Mouse (Mus musculus): ENCODE results near the gene Plcd3.
A peak's percentile ranks its signal among the peaks of the same experiment; 100 is the strongest.

Plcd3 gene

GRCm38 (mm10) chr11:103116959-103117590, 15.6 kb upstream of the Plcd3 start:
- DNase-seq, result peak; percentile 80 to 87

GRCm38 (mm10) chr11:103116008-103116818, 14.8 kb upstream of the Plcd3 start, which contains the start of gene Hexim1:
Hexim1 (plus strand) TSS chr11:103116231.
- DNase-seq, result peak; percentile 99 to 100

GRCm38 (mm10) chr11:103115163-103116007, 13.9 kb upstream of the Plcd3 start:
- DNase-seq, result peak; percentile 87 to 91

GRCm38 (mm10) chr11:103114270-103114943, 12.9 kb upstream of the Plcd3 start:
- DNase-seq, result no peak

GRCm38 (mm10) chr11:103113771-103114170, 12.3 kb upstream of the Plcd3 start:
- no peak for DNase-seq

- DNase-seq, result peak in 1 of 2 experiments; percentile 43
Observed at GRCm38 (mm10) chr11:103113005-103113404, 11.5 kb upstream of the Plcd3 start.

- no peak for DNase-seq
Observed at GRCm38 (mm10) chr11:103112552-103112912, 11.1 kb upstream of the Plcd3 start.

- peak; percentile 92 to 94 for DNase-seq
Observed at GRCm38 (mm10) chr11:103111881-103112551, 10.6 kb upstream of the Plcd3 start.

GRCm38 (mm10) chr11:103111301-103111700, 9.8 kb upstream of the Plcd3 start:
- DNase-seq, result peak in 1 of 2 experiments; percentile 59

- DNase-seq, result peak in 1 of 2 experiments; percentile 33
Observed at GRCm38 (mm10) chr11:103106386-103106785, 4.9 kb upstream of the Plcd3 start.

- peak in 1 of 2 experiments; percentile 37 for DNase-seq
Observed at GRCm38 (mm10) chr11:103105810-103106209, 4.4 kb upstream of the Plcd3 start.

GRCm38 (mm10) chr11:103105180-103105725, 3.8 kb upstream of the Plcd3 start:
- peak; percentile 83 to 90 for DNase-seq

GRCm38 (mm10) chr11:103104469-103104868, 3.0 kb upstream of the Plcd3 start:
- DNase-seq, result peak in 1 of 2 experiments; percentile 31

GRCm38 (mm10) chr11:103103621-103104020, 2.2 kb upstream of the Plcd3 start:
- DNase-seq, result peak; percentile 43 to 63

- peak; percentile 97 for DNase-seq
Observed at GRCm38 (mm10) chr11:103102725-103103349, 1.4 kb upstream of the Plcd3 start.

- peak; percentile 81 to 89 for DNase-seq
Observed at GRCm38 (mm10) chr11:103101866-103102501, 526 bp upstream of the Plcd3 start.

GRCm38 (mm10) chr11:103100361-103100760, 1.1 kb downstream of the Plcd3 start:
- peak in 1 of 2 experiments; percentile 45 for DNase-seq

- DNase-seq, result no peak
Observed at GRCm38 (mm10) chr11:103099352-103099940, 2.0 kb downstream of the Plcd3 start.

GRCm38 (mm10) chr11:103098531-103099190, 2.8 kb downstream of the Plcd3 start:
- peak in 1 of 2 experiments; percentile 50 for DNase-seq

All from kidney, postnatal 36 days (tissue).